Mouse (Mus musculus) CH12.LX (cell line): Measurements from ENCODE around the gene Ctsc. TPM values are rescaled to one million over a fixed set of nuclear protein-coding genes. Genes with fewer than 3 reads are reported as not detected.

ENCODE experiments used
- DNase-seq: peaks from one replicate; pipeline ENCODE4 v3.0.0-alpha.2; 2013; ENCODE audit errors: extremely low read depth
- H3K27ac ChIP-seq: 2 replicates; pipeline ENCODE4 v1.5.1; 2012; ENCODE audit warnings: low read depth, mild to moderate bottlenecking, control low read depth, moderate library complexity; ENCODE audit not compliant: insufficient read depth
- H3K27me3 ChIP-seq: replicated peaks from 2 replicates; pipeline ENCODE3; 2012; ENCODE audit warnings: inconsistent platforms
- H3K36me3 ChIP-seq, 2 experiments: replicated peaks in 1 of 2; 2 replicates each; pipeline versions ENCODE3 to v1.6.1; 2012; ENCODE audit warnings: inconsistent platforms in 1 of 2, low read length in 1 of 2, mild to moderate bottlenecking in 1 of 2, mixed read lengths in 1 of 2, moderate library complexity in 1 of 2; ENCODE audit not compliant: control insufficient read depth in 1 of 2, insufficient read depth in 1 of 2
- H3K4me1 ChIP-seq, 2 experiments: 2 replicates each; pipeline ENCODE4 v1.6.1; 2012; ENCODE audit warnings: inconsistent platforms in 1 of 2, moderate library complexity in 1 of 2; ENCODE audit not compliant: insufficient read depth in 2 of 2, control insufficient read depth in 1 of 2
- H3K4me2 ChIP-seq: 2 replicates; pipeline ENCODE4 v1.6.1; 2012; ENCODE audit warnings: low read depth, mild to moderate bottlenecking, control low read depth; ENCODE audit not compliant: poor library complexity, insufficient read depth, severe bottlenecking
- H3K4me3 ChIP-seq, 3 experiments: fragments of 150-350 bp in 1 of 3; sonication (generic) in 1 of 3; replicated peaks in 1 of 3; 2 replicates each; pipeline versions ENCODE3 to v1.5.1; 2011 to 2012; ENCODE audit warnings: low read depth in 2 of 3, low read length in 2 of 3, mild to moderate bottlenecking in 2 of 3, moderate library complexity in 2 of 3, control low read depth in 1 of 3, improper control_type of control experiment in 1 of 3, inconsistent platforms in 1 of 3, mixed read lengths in 1 of 3; ENCODE audit not compliant: poor library complexity in 1 of 3
- H3K79me2 ChIP-seq: replicated peaks from 2 replicates; pipeline ENCODE4 v1.6.1; 2012; ENCODE audit warnings: mild to moderate bottlenecking, moderate library complexity; ENCODE audit not compliant: control insufficient read depth, poor library complexity, insufficient read depth, severe bottlenecking; ENCODE audit errors: extremely low read depth
- H3K9ac ChIP-seq: 2 replicates; pipeline ENCODE4 v1.6.1; 2012; ENCODE audit warnings: low read depth, mild to moderate bottlenecking, control low read depth, moderate library complexity; ENCODE audit not compliant: insufficient read depth
- H3K9me3 ChIP-seq: replicated peaks from 2 replicates; pipeline ENCODE3; 2012; ENCODE audit warnings: low read length, inconsistent platforms, mixed read lengths
- CHD1 ChIP-seq: IDR thresholded peaks from 2 replicates; pipeline ENCODE4 v1.6.1; 2012; ENCODE audit warnings: low read depth, low read length, improper control_type of control experiment, inconsistent platforms
- CHD2 ChIP-seq: IDR thresholded peaks from 2 replicates; pipeline ENCODE4 v1.6.1; 2011; ENCODE audit warnings: low read length, improper control_type of control experiment
- ELF1 ChIP-seq: IDR thresholded peaks from 2 replicates; pipeline ENCODE4 v1.6.1; 2014; ENCODE audit warnings: low read depth, mild to moderate bottlenecking, inconsistent platforms, low read length, improper control_type of control experiment
- GABPA ChIP-seq: IDR thresholded peaks from 2 replicates; pipeline ENCODE4 v1.6.1; 2012; ENCODE audit warnings: low read depth, low read length, improper control_type of control experiment, inconsistent platforms; ENCODE audit not compliant: insufficient replicate concordance
- IRF4 ChIP-seq: IDR thresholded peaks from 2 replicates; pipeline ENCODE4 v1.6.1; 2014; ENCODE audit warnings: low read depth, mild to moderate bottlenecking, inconsistent platforms, low read length, improper control_type of control experiment
- JUN ChIP-seq: IDR thresholded peaks from 2 replicates; pipeline ENCODE4 v1.6.1; 2011; ENCODE audit warnings: low read depth, mild to moderate bottlenecking, low read length, improper control_type of control experiment, moderate library complexity; ENCODE audit not compliant: insufficient read depth
- JUND ChIP-seq: conservative IDR thresholded peaks from 2 replicates; pipeline ENCODE4 v1.6.1; 2011; ENCODE audit warnings: low read depth, low read length, improper control_type of control experiment
- MAFK ChIP-seq: IDR thresholded peaks from 2 replicates; pipeline ENCODE4 v1.6.1; 2011; ENCODE audit warnings: low read length, improper control_type of control experiment; ENCODE audit not compliant: insufficient replicate concordance
- MAZ ChIP-seq: IDR thresholded peaks from 2 replicates; pipeline ENCODE4 v1.6.1; 2012; ENCODE audit warnings: low read depth, mild to moderate bottlenecking, inconsistent platforms, low read length, improper control_type of control experiment, moderate library complexity
- MXI1 ChIP-seq: IDR thresholded peaks from 2 replicates; pipeline ENCODE4 v1.6.1; 2011; ENCODE audit warnings: mild to moderate bottlenecking, low read depth, low read length, improper control_type of control experiment
- MYC ChIP-seq: IDR thresholded peaks from 2 replicates; pipeline ENCODE4 v1.6.1; 2011; ENCODE audit warnings: low read depth, mild to moderate bottlenecking, improper control_type of control experiment, low read length
- NELFE ChIP-seq: IDR thresholded peaks from 2 replicates; pipeline ENCODE4 v1.6.1; 2011; ENCODE audit warnings: low read depth, low read length, improper control_type of control experiment
- PAX5 ChIP-seq: IDR thresholded peaks from 2 replicates; pipeline ENCODE4 v1.6.1; 2012; ENCODE audit warnings: low read length, inconsistent platforms, mixed read lengths
- RAD21 ChIP-seq: IDR thresholded peaks from 2 replicates; pipeline ENCODE4 v1.6.1; 2011; ENCODE audit warnings: low read depth, mild to moderate bottlenecking, low read length, improper control_type of control experiment, moderate library complexity
- RCOR1 ChIP-seq: conservative IDR thresholded peaks from 2 replicates; pipeline ENCODE4 v1.6.1; 2012; ENCODE audit warnings: low read depth, mild to moderate bottlenecking, inconsistent platforms, low read length, improper control_type of control experiment
- TCF12 ChIP-seq: IDR thresholded peaks from 2 replicates; pipeline ENCODE4 v1.6.1; 2014; ENCODE audit warnings: low read depth, mild to moderate bottlenecking, inconsistent platforms, low read length, improper control_type of control experiment
- UBTF ChIP-seq: IDR thresholded peaks from 2 replicates; pipeline ENCODE4 v1.6.1; 2012; ENCODE audit warnings: low read depth, mild to moderate bottlenecking, inconsistent platforms, low read length, improper control_type of control experiment, moderate library complexity
- ZC3H11A ChIP-seq: IDR thresholded peaks from 2 replicates; pipeline ENCODE4 v1.6.1; 2012; ENCODE audit warnings: low read depth, mild to moderate bottlenecking, inconsistent platforms, low read length, improper control_type of control experiment
- ZKSCAN1 ChIP-seq: IDR thresholded peaks from 2 replicates; pipeline ENCODE4 v1.6.1; 2012; ENCODE audit warnings: low read depth, inconsistent platforms, low read length, improper control_type of control experiment, borderline replicate concordance
- ZMIZ1 ChIP-seq: IDR thresholded peaks from 2 replicates; pipeline ENCODE4 v1.6.1; 2012; ENCODE audit warnings: low read depth, mild to moderate bottlenecking, inconsistent platforms, low read length, improper control_type of control experiment
- dilution Hi-C: fragments of 300-500 bp; cut with MboI; formaldehyde crosslinking; loops from 2 replicates; pipeline ENCODE4 v1.14.3; 2020; ENCODE audit warnings: low sequenced_read_pairs; ENCODE audit not compliant: extremely low pct_unique_long_range_greater_than_20kb, extremely low pct_ligation_motif_present
- in situ Hi-C: fragments of 300-500 bp; cut with MboI; formaldehyde crosslinking; loops from 3 replicates; pipeline ENCODE4 v1.14.3; 2019; ENCODE audit warnings: low sequenced_read_pairs, low pct_ligation_motif_present, low pct_unique_long_range_greater_than_20kb, mixed read lengths
- polyA plus RNA-seq: library from polyadenylated mRNA; unstranded; fragments of >175 nt; gene quantifications from 2 replicates; pipeline ENCODE4 v1.2.1, GENCODE M21; 2012; ENCODE audit warnings: low read depth; ENCODE audit not compliant: insufficient read length
- total RNA-seq, 2 experiments: library from RNA; depleted of rRNA; stranded (reverse); fragments of 300-350 nt in 1 of 2; fragments of >200 nt in 1 of 2; gene quantifications; 2 replicates each; pipeline ENCODE4 v1.2.3; 2012 to 2014

Gene Ctsc
- total and polyA plus RNA-seq, 3 experiments, result 84.8 to 261 (median 207) TPM

- dilution Hi-C loops, result no loop called here
- no peaks in the 10 kb centered on the region for H3K36me3 ChIP-seq
- H3K79me2 ChIP-seq, result no peaks in the 10 kb centered on the region
- DNase-seq, result no peak
- H3K9ac ChIP-seq, result no peak overlapping the region
- H3K4me2 ChIP-seq, result no peak overlapping the region
- H3K4me1 ChIP-seq, result peaks cover 0 to under 1% of the 10 kb centered on the region in 2 experiments; a peak in 2 of 4 replicates
- no peak overlapping the region for H3K27ac ChIP-seq
- H3K9me3 ChIP-seq, result no peaks in the 10 kb centered on the region
- in situ Hi-C loops, result no loop called here
- no peak overlapping the region for H3K4me3 ChIP-seq
- TF ChIP-seq RAD21, result no peak
- no peak for TF ChIP-seq ZC3H11A
- TF ChIP-seq CHD2, result no peak
- no peak for TF ChIP-seq PAX5
- TF ChIP-seq MXI1, result no peak
- no peak for TF ChIP-seq MAZ
- TF ChIP-seq RCOR1, result no peak
- no peak for TF ChIP-seq UBTF
- no peak for TF ChIP-seq MAFK
- TF ChIP-seq JUND, result no peak
- TF ChIP-seq ZKSCAN1, result no peak
- TF ChIP-seq MYC, result no peak
- no peak for TF ChIP-seq IRF4
- TF ChIP-seq ELF1, result no peak
- no peak for TF ChIP-seq TCF12
- no peak for TF ChIP-seq ZMIZ1
- no peak for TF ChIP-seq CHD1
- peaks cover 3% of the 10 kb centered on the region for H3K27me3 ChIP-seq
Measured at GRCm38 (mm10) chr7:88264861-88265260, 13.0 kb upstream of the Ctsc start.

GRCm38 (mm10) chr7:88269913-88270312 lies 8.0 kb upstream of the Ctsc start:
- no peaks in the 10 kb centered on the region for H3K79me2 ChIP-seq
- dilution Hi-C loops, result no loop called here
- TF ChIP-seq ZC3H11A (no peak), PAX5 (no peak), NELFE (no peak), CHD2 (no peak), CHD1 (no peak), MAFK (no peak), JUN (no peak), GABPA (no peak), JUND (no peak)

More at GRCm38 (mm10) chr7:88269913-88270312, 8.0 kb upstream of the Ctsc start:
- H3K27me3 ChIP-seq, result peaks cover 4% of the 10 kb centered on the region
- H3K27ac ChIP-seq, result no peak overlapping the region
- H3K4me1 ChIP-seq, result peaks cover 3 to 26% of the 10 kb centered on the region in 2 experiments; a peak in 3 of 4 replicates
- H3K9ac ChIP-seq, result no peak overlapping the region
- no peak overlapping the region for H3K4me2 ChIP-seq
- no peak overlapping the region for H3K4me3 ChIP-seq
- in situ Hi-C loops, result no loop called here
- no peak for DNase-seq
- no peaks in the 10 kb centered on the region for H3K9me3 ChIP-seq
- no peaks in the 10 kb centered on the region for H3K36me3 ChIP-seq
